Mouse (Mus musculus): ENCODE measurements at regions not wholly inside any gene's neighbourhood (a gene's known extent, or its start where the extent isn't known, plus 50 kb on each side); places are given as distances from the start of the nearest gene placed in this dataset.
"Not testable (repeated sequence)": the region's sequence is repeated elsewhere in the genome, so short reads cannot be mapped to it uniquely, and the experiment has no call there.

GRCm38 (mm10) chr7:137522450-137522849 lies 85.0 kb downstream of the Glrx3 start:
- no peak for DNase-seq

- DNase-seq = no peak
Observed at GRCm38 (mm10) chr7:137533476-137533875, 96.1 kb downstream of the Glrx3 start.

GRCm38 (mm10) chr7:137549991-137550390 lies 112.6 kb downstream of the Glrx3 start:
- peak; percentile 32 to 40 for DNase-seq

GRCm38 (mm10) chr7:137552551-137553198 lies 115.3 kb downstream of the Glrx3 start:
- DNase-seq = no peak

- no peak for DNase-seq
Observed at GRCm38 (mm10) chr7:137555481-137555880, 118.1 kb downstream of the Glrx3 start.

GRCm38 (mm10) chr7:137557439-137557838 lies 120.0 kb downstream of the Glrx3 start:
- no peak for DNase-seq

GRCm38 (mm10) chr7:137558871-137559270 lies 121.5 kb downstream of the Glrx3 start:
- no peak for DNase-seq

GRCm38 (mm10) chr7:137570199-137570598 lies 132.8 kb downstream of the Glrx3 start:
- no peak for DNase-seq

GRCm38 (mm10) chr7:137575491-137575890 lies 138.1 kb downstream of the Glrx3 start:
- peak; percentile 56 to 60 for DNase-seq

- peak; percentile 70 to 77 for DNase-seq
Observed at GRCm38 (mm10) chr7:137576251-137576650, 138.8 kb downstream of the Glrx3 start.

GRCm38 (mm10) chr7:137583556-137583955 lies 146.1 kb downstream of the Glrx3 start:
- DNase-seq = no peak

GRCm38 (mm10) chr7:137584916-137585315 lies 147.5 kb downstream of the Glrx3 start:
- not testable (repeated sequence) for DNase-seq

GRCm38 (mm10) chr7:137593570-137593969 lies 156.2 kb downstream of the Glrx3 start:
- peak; percentile 77 to 81 for DNase-seq

GRCm38 (mm10) chr7:137595567-137595966 lies 158.2 kb downstream of the Glrx3 start:
- no peak for DNase-seq

- no peak for DNase-seq
Observed at GRCm38 (mm10) chr7:137596161-137596560, 158.7 kb downstream of the Glrx3 start.

GRCm38 (mm10) chr7:137603039-137603438 lies 165.6 kb downstream of the Glrx3 start:
- DNase-seq = peak; percentile 78 to 80

- DNase-seq = no peak
Observed at GRCm38 (mm10) chr7:137609752-137610151, 172.3 kb downstream of the Glrx3 start.

GRCm38 (mm10) chr7:137611363-137611762 lies 173.9 kb downstream of the Glrx3 start:
- DNase-seq = no peak

- no peak for DNase-seq
Observed at GRCm38 (mm10) chr7:137611891-137612522, 174.6 kb downstream of the Glrx3 start.

GRCm38 (mm10) chr7:137618406-137619133 lies 181.2 kb downstream of the Glrx3 start:
- no peak for DNase-seq

- no peak for DNase-seq
Observed at GRCm38 (mm10) chr7:137619286-137619789, 181.9 kb downstream of the Glrx3 start.

GRCm38 (mm10) chr7:137628266-137628665 lies 190.9 kb downstream of the Glrx3 start:
- DNase-seq = no peak

- no peak for DNase-seq
Observed at GRCm38 (mm10) chr7:137629540-137629939, 192.1 kb downstream of the Glrx3 start.

GRCm38 (mm10) chr7:137648621-137649020 lies 211.2 kb downstream of the Glrx3 start:
- no peak for DNase-seq

All from B cell, adult 2 months (primary cell).